Mouse (Mus musculus) midbrain, embryonic 16.5 days (tissue): ENCODE data around the gene Psmb9. TPM values are rescaled to one million over a fixed set of nuclear protein-coding genes. Genes with fewer than 3 reads are reported as not detected.

Experiments
- ATAC-seq: fragments of 200-750 bp; cut with Nextera tagmentation; 2 replicates; pipeline ENCODE4 v1.8.0; 2017; ENCODE audit warnings: moderate TSS enrichment
- H3K27ac ChIP-seq: fragments of 300-500 bp; sonication (generic); 2 replicates; pipeline ENCODE4 v1.5.1; 2014; ENCODE audit warnings: mild to moderate bottlenecking, low read length, mixed read lengths
- H3K27me3 ChIP-seq: fragments of 300-500 bp; sonication (generic); 2 replicates; pipeline ENCODE4 v1.6.1; 2014; ENCODE audit warnings: low read depth, low read length, mixed read lengths; ENCODE audit not compliant: control insufficient read depth, insufficient read depth
- H3K36me3 ChIP-seq: fragments of 300-500 bp; sonication (generic); 2 replicates; pipeline ENCODE4 v1.6.1; 2014; ENCODE audit warnings: mild to moderate bottlenecking, low read length, moderate library complexity, mixed read lengths; ENCODE audit not compliant: control insufficient read depth, insufficient read depth
- H3K4me1 ChIP-seq: fragments of 300-500 bp; sonication (generic); 2 replicates; pipeline ENCODE4 v1.6.1; 2014; ENCODE audit warnings: mild to moderate bottlenecking, low read length, mixed read lengths; ENCODE audit not compliant: control insufficient read depth, insufficient read depth
- H3K4me2 ChIP-seq: fragments of 300-500 bp; sonication (generic); 2 replicates; pipeline ENCODE4 v1.6.1; 2014; ENCODE audit warnings: mild to moderate bottlenecking, low read length, mixed read lengths
- H3K4me3 ChIP-seq: fragments of 300-500 bp; sonication (generic); 2 replicates; pipeline ENCODE4 v1.5.1; 2014; ENCODE audit warnings: low read depth, mild to moderate bottlenecking, low read length, moderate library complexity, mixed read lengths
- H3K9ac ChIP-seq: fragments of 300-500 bp; sonication (generic); 2 replicates; pipeline ENCODE4 v1.6.1; 2014; ENCODE audit warnings: low read depth, low read length, mixed read lengths
- H3K9me3 ChIP-seq: fragments of 300-500 bp; sonication (generic); replicated peaks from 2 replicates; pipeline ENCODE4 v1.6.1; 2014; ENCODE audit warnings: mild to moderate bottlenecking, low read length, mixed read lengths; ENCODE audit not compliant: control insufficient read depth, poor library complexity, severe bottlenecking
- WGBS: fragments of 180-500 bp; shearing (Covaris S2); extraction: QIAGEN DNeasy Blood & Tissue Kit; methylation state at CpG from one replicate; pipeline ENCODE4 v1.1.7; 2014; 5-methylcytosine and 5-hydroxymethylcytosine counted together
- polyA plus RNA-seq: library from polyadenylated mRNA; unstranded; fragments of >200 nt; fragmentation: Nextera tagmentation; extraction: Ambion mirVana; gene quantifications from 2 replicates; pipeline ENCODE4 v1.2.1, GENCODE M21; 2015

Psmb9 gene
- polyA plus RNA-seq, 1 experiment from 2014 or later = 1.7 TPM

DNA sequence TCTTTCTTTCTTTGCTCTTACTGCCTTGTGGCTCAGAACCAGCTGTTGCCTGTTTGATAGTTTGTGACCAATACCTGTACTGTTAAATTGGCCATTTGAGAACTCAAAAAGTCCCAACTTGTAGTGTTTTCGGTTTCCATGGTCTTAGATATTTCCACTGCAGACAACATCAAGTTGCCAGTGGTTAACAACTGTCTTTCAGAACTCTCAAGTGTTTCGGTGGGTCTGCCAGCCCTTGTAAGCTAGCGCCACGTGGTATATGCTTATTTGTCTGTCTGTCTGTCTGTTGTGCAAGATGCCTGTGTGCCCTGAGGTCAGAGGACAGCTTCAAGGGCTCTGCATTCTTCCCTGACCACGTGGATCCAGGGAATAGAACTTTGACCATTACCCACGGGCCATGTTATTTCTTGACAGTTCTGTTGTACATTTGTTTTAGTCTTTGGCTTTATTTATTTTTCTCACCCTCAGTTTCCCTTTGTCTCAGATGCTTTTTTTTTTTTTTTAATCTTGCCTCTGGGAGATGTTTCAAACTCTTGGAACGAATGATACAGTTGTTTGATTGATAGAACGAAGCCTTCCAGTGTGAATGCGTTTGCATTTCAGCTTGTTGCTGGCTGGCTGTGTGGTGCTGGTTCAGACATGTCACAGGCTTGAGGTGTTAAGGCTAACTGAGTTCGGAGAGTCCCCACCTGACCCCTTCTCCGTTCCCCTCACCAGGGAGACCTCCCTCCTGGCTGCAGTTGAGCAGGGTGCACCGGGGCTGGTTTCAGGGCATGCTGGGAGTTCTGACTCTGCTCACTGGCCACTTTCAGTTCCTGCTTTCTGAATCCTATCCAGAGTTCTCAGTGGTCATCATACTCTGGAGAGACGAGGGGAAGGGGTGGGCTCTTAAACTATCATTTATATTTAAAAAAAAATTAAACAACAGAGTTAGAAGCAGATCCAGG, 7.4 kb downstream of the Psmb9 start:
- ATAC-seq = no peak
- no peak overlapping the region for H3K27ac ChIP-seq
- 76% methylated on average over 13 of the region's 13 CpGs for WGBS
- H3K36me3 ChIP-seq = no peaks in the 10 kb centered on the region
- peaks cover 3% of the 10 kb centered on the region; the same call in 1 of the 2 replicates for H3K27me3 ChIP-seq
- H3K4me1 ChIP-seq = no peaks in the 10 kb centered on the region
- H3K4me3 ChIP-seq = no peak overlapping the region
- H3K9me3 ChIP-seq = peaks cover 5% of the 10 kb centered on the region; the same call in 1 of the 2 replicates
- H3K9ac ChIP-seq = no peak overlapping the region
- no peak overlapping the region for H3K4me2 ChIP-seq

DNA sequence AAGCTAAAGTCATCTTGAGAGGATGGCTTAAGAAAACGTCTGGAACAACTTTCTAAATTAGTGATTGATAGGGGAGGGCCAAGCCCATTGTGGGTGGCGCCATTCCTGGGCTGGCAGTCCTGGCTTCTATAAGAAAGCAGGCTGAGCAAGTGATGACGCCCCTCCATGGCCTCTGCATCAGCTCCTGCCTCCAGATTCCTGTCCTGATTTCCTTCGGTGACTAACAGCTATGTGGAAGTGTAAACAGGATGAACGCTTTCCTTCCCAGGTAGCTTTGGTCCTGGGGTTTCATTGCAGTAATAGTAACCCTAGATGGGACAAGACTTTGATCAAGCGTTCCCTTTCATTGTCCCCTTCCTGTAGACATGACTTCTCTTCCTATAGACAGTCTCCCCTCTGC, 8.5 kb downstream of the Psmb9 start:
- ATAC-seq = no peak
- no peak overlapping the region for H3K4me3 ChIP-seq
- H3K9me3 ChIP-seq = peaks cover 5% of the 10 kb centered on the region; the same call in 1 of the 2 replicates
- H3K36me3 ChIP-seq = no peaks in the 10 kb centered on the region
- H3K27ac ChIP-seq = no peak overlapping the region
- WGBS = 75% methylated on average over 6 of the region's 6 CpGs
- H3K4me1 ChIP-seq = no peaks in the 10 kb centered on the region
- H3K4me2 ChIP-seq = no peak overlapping the region
- H3K27me3 ChIP-seq = peaks cover 3% of the 10 kb centered on the region; the same call in 1 of the 2 replicates
- H3K9ac ChIP-seq = no peak overlapping the region

DNA sequence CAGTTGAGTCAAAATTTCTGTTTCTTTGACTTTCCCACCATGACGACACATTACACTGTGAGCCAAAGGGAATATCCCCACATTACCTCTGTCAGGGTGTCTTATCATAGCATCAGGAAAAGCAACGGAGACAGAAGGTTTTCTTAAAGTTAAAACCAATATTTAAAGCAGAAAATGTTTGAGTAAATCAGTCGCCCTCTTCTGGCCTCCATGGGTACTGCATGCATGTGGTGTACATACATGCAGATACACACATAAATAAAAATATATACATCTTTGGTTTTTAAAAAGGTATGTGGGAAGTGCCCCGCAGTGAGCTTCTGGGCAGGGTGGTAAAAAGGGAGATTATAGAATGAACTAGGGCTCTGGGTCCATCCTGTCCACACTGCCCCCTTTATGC, 10.4 kb downstream of the Psmb9 start:
- 73% methylated on average over 4 of the region's 4 CpGs for WGBS
- no peak overlapping the region for H3K9ac ChIP-seq
- H3K9me3 ChIP-seq = peaks cover 5% of the 10 kb centered on the region; the same call in 1 of the 2 replicates
- no peak overlapping the region for H3K4me3 ChIP-seq
- no peaks in the 10 kb centered on the region for H3K36me3 ChIP-seq
- no peak overlapping the region for H3K4me2 ChIP-seq
- H3K4me1 ChIP-seq = no peaks in the 10 kb centered on the region
- H3K27me3 ChIP-seq = no peaks in the 10 kb centered on the region
- H3K27ac ChIP-seq = no peak overlapping the region
- no peak for ATAC-seq

DNA sequence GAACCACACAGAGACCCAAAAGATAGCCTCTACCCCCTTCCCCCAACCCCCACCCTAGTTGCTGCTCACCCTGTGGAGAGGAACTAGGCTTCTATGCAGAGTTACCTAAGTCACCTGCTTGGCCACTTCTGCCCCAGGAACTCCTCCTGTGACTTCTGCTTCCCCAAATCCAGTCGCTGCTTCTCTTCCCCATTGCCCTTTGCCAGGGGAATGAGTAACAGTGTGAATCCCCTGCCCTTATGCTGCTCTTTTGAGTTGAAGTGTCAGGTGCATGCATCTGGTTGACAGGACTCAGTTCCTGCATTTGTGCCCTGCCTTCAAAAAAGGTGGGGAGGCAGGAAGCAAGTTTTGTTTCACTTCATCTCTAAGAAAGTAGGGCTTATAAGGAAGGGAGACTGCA, 13.5 kb downstream of the Psmb9 start:
- Histone ChIP-seq H3K27me3 (no peaks in the 10 kb centered on the region), H3K4me2 (no peak overlapping the region), H3K27ac (no peak overlapping the region), H3K9ac (no peak overlapping the region), H3K4me3 (no peak overlapping the region), H3K4me1 (no peaks in the 10 kb centered on the region), H3K9me3 (peaks cover 5% of the 10 kb centered on the region; the same call in 1 of the 2 replicates), H3K36me3 (no peaks in the 10 kb centered on the region)
- no peak for ATAC-seq
- 70% methylated on average over 1 of the region's 1 CpGs for WGBS

DNA sequence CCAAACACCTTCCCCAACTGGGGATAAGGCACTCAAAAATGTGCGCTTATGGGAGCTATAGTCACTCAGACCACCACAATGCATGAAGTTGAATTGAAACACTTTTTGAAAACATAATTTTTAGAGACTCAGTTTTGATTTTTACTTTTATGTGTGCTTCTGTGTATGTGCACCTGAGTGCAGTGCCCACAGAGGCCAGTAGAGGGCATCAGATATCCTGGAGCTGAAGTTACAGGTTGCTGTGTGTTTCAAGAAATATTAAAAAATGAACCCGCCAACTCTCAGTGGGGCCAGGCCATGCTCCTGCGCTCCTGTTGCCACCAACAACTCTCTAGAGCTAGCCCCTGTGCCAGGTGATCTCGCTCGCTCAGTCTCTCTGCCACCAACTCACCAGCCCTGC, 15.0 kb downstream of the Psmb9 start:
- H3K4me2 ChIP-seq = no peak overlapping the region
- H3K9me3 ChIP-seq = peaks cover 5% of the 10 kb centered on the region; the same call in 1 of the 2 replicates
- no peaks in the 10 kb centered on the region for H3K36me3 ChIP-seq
- WGBS = 94% methylated on average over 5 of the region's 5 CpGs
- no peaks in the 10 kb centered on the region for H3K27me3 ChIP-seq
- H3K9ac ChIP-seq = no peak overlapping the region
- no peaks in the 10 kb centered on the region for H3K4me1 ChIP-seq
- H3K27ac ChIP-seq = no peak overlapping the region
- ATAC-seq = no peak
- H3K4me3 ChIP-seq = no peak overlapping the region

DNA sequence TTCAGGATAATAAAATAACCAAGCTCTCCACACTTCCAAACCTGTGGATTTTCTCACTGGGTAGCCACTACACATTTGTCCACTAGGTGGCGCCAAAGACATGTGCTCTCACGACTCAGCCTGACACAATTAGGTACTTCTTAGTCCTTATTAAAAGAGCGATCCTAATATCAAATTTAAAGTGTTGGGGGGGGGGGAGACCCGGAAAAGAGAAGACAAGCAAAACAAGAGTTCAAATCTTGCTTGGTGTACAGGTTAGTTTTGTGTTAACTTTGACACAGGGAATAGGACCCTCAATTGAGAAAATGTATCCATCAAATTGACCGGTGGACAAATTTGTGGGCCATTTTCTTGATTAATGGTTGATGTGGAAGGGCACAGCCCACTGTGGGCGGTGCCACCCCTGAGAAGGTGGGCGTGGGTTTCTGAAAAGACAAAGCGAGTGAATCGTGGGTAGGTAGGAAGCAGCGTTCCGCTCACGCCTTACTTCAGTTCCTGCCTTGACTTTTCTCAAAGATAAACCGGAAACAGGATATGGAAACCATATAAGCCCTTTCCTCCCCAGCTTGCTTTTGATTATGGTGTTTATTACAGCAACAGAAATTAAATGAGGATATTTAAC, 16.6 kb downstream of the Psmb9 start:
- 44% methylated on average over 13 of the region's 13 CpGs for WGBS
- Histone ChIP-seq H3K9ac (no peak overlapping the region), H3K27ac (no peak overlapping the region), H3K36me3 (no peaks in the 10 kb centered on the region), H3K4me2 (no peak overlapping the region), H3K9me3 (no peaks in the 10 kb centered on the region), H3K4me3 (no peak overlapping the region), H3K4me1 (no peaks in the 10 kb centered on the region), H3K27me3 (no peaks in the 10 kb centered on the region)
- ATAC-seq = no peak

DNA sequence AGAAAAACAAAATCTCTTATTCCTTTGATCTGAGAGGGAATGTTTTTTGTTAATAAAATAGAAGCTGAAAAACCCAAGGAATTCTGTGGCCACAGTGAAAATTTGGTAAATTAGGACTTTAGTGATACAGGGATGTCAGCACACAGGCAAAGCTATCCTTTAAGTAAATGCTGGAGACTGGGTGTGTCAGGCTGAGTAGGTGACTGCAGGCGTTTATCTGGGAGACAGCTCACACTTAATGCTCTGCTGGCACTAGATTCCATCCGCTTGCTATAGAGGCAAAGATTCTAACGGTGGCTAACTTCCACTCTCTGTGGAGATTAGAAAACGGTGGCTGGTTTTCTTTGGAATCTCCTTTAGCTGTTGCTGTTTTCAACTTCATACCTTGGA, 17.1 kb downstream of the Psmb9 start:
- Histone ChIP-seq H3K27me3 (no peaks in the 10 kb centered on the region), H3K4me1 (no peaks in the 10 kb centered on the region), H3K9ac (no peak overlapping the region), H3K4me3 (no peak overlapping the region), H3K27ac (no peak overlapping the region), H3K9me3 (no peaks in the 10 kb centered on the region; the same call in 1 of the 2 replicates), H3K4me2 (no peak overlapping the region), H3K36me3 (no peaks in the 10 kb centered on the region)
- 27% methylated on average over 4 of the region's 4 CpGs for WGBS
- ATAC-seq = no peak

DNA sequence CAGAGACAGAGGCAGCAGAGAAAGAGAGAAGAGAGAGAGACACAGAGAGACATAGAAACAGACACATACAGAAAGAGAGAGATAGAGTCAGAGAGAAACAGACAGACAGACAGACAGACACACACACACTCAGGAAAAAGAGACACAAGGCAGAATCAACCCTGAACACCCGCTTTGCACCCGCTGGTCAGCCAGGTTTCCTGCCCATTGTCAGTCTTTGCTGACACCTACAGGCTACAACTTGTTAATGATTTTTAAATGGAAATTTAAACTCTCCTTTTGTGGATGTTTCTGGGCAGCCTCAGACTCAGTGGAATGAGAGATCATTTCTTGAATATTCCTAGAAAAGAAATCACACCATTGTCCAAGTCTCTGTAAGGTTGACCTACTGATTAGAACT, 18.3 kb downstream of the Psmb9 start:
- no peak for ATAC-seq
- Histone ChIP-seq H3K9me3 (no peaks in the 10 kb centered on the region; the same call in 1 of the 2 replicates), H3K27ac (no peak overlapping the region), H3K4me2 (no peak overlapping the region), H3K4me1 (no peaks in the 10 kb centered on the region), H3K36me3 (no peaks in the 10 kb centered on the region), H3K27me3 (no peaks in the 10 kb centered on the region), H3K9ac (no peak overlapping the region), H3K4me3 (no peak overlapping the region)
- 0% methylated on average over 2 of the region's 2 CpGs for WGBS
